Mouse (Mus musculus) embryonic facial prominence, embryonic 15.5 days (tissue): ENCODE data around the gene Anxa5. TPM values are rescaled to one million over a fixed set of nuclear protein-coding genes. Genes with fewer than 3 reads are reported as not detected.

ENCODE experiments used
- ATAC-seq: fragments of 200-750 bp; cut with Nextera tagmentation; 2 replicates; pipeline ENCODE4 v1.8.0; 2017; ENCODE audit warnings: low read depth, moderate TSS enrichment; ENCODE audit not compliant: insufficient number of reproducible peaks, low FRiP score, low TSS enrichment
- H3K27ac ChIP-seq: fragments of 300-500 bp; sonication (generic); replicated peaks from 2 replicates; pipeline ENCODE4 v1.5.1; 2015; ENCODE audit warnings: mild to moderate bottlenecking, inconsistent platforms
- H3K27me3 ChIP-seq: fragments of 300-500 bp; sonication (generic); 2 replicates; pipeline ENCODE4 v1.6.1; 2015; ENCODE audit warnings: inconsistent platforms
- H3K36me3 ChIP-seq: fragments of 300-500 bp; sonication (generic); 2 replicates; pipeline ENCODE4 v1.6.1; 2015; ENCODE audit warnings: mild to moderate bottlenecking, inconsistent platforms
- H3K4me1 ChIP-seq: fragments of 300-500 bp; sonication (generic); 2 replicates; pipeline ENCODE4 v1.6.1; 2015; ENCODE audit warnings: inconsistent platforms
- H3K4me2 ChIP-seq: fragments of 300-500 bp; sonication (generic); replicated peaks from 2 replicates; pipeline ENCODE4 v1.6.1; 2015; ENCODE audit warnings: mild to moderate bottlenecking, inconsistent platforms
- H3K4me3 ChIP-seq: fragments of 300-500 bp; sonication (generic); replicated peaks from 2 replicates; pipeline ENCODE4 v1.5.1; 2015; ENCODE audit warnings: mild to moderate bottlenecking, inconsistent platforms
- H3K9ac ChIP-seq: fragments of 300-500 bp; sonication (generic); 2 replicates; pipeline ENCODE4 v1.6.1; 2015; ENCODE audit warnings: inconsistent platforms
- H3K9me3 ChIP-seq: fragments of 300-500 bp; sonication (generic); replicated peaks from 2 replicates; pipeline ENCODE4 v1.6.1; 2016; ENCODE audit warnings: inconsistent platforms
- WGBS: fragments of 180-500 bp; shearing (Covaris S2); methylation state at CpG from one replicate; pipeline ENCODE4 v1.1.7; 2015; 5-methylcytosine and 5-hydroxymethylcytosine counted together
- polyA plus RNA-seq: library from polyadenylated mRNA; unstranded; fragments of >200 nt; fragmentation: Nextera tagmentation; extraction: Ambion mirVana; gene quantifications from 2 replicates; pipeline ENCODE4 v1.2.1, GENCODE M21; 2015

Anxa5 gene
- polyA plus RNA-seq: 530 and 536 TPM in 2 replicates

- ATAC-seq: peak; percentile 99
- Histone ChIP-seq H3K4me2 (peak within 1 kb of the TSS; percentile 63), H3K36me3 (no peaks in the 10 kb centered on the region), H3K9me3 (no peaks in the 10 kb centered on the region), H3K27me3 (no peaks in the 10 kb centered on the region), H3K9ac (peak within 1 kb of the TSS; percentile 84), H3K27ac (peak within 1 kb of the TSS; percentile 96), H3K4me3 (peak within 1 kb of the TSS; percentile 81), H3K4me1 (peaks cover 33% of the 10 kb centered on the region)
- WGBS: under 1% methylated on average over 32 of the region's 32 CpGs
Observed at GRCm38 (mm10) chr3:36475532-36476087, at the start of gene Anxa5, which contains the start of gene 1810062G17Rik. Anxa5 (minus strand) TSS chr3:36475894. 1810062G17Rik (plus strand) TSS chr3:36475937.

GRCm38 (mm10) chr3:36524466-36524865 lies 48.8 kb upstream of the Anxa5 start:
- Histone ChIP-seq H3K4me2 (no peak overlapping the region), H3K9ac (no peak overlapping the region), H3K36me3 (no peaks in the 10 kb centered on the region), H3K9me3 (no peaks in the 10 kb centered on the region), H3K27ac (no peak overlapping the region), H3K4me3 (no peak overlapping the region), H3K4me1 (peaks cover 9% of the 10 kb centered on the region), H3K27me3 (peaks cover 29% of the 10 kb centered on the region)
- WGBS: 54% methylated on average over 3 of the region's 3 CpGs
- ATAC-seq: no peak

- H3K27ac ChIP-seq: no peak overlapping the region
- H3K9me3 ChIP-seq: no peaks in the 10 kb centered on the region
- ATAC-seq: no peak
- no peak overlapping the region for H3K4me3 ChIP-seq
- WGBS: 12% methylated on average over 4 of the region's 4 CpGs
- H3K27me3 ChIP-seq: peaks cover 33% of the 10 kb centered on the region
- no peak overlapping the region for H3K4me2 ChIP-seq
- no peak overlapping the region for H3K9ac ChIP-seq
- peaks cover 9% of the 10 kb centered on the region for H3K4me1 ChIP-seq
- no peaks in the 10 kb centered on the region for H3K36me3 ChIP-seq
Observed at GRCm38 (mm10) chr3:36522137-36522536, 46.4 kb upstream of the Anxa5 start.

GRCm38 (mm10) chr3:36521073-36522060 lies 45.7 kb upstream of the Anxa5 start, which contains the start of gene Gm11549:
Gm11549 (minus strand) TSS chr3:36521813.
- Histone ChIP-seq H3K4me1 (peaks cover 9% of the 10 kb centered on the region), H3K27ac (no peak within 1 kb of the TSS), H3K9me3 (no peaks in the 10 kb centered on the region), H3K36me3 (no peaks in the 10 kb centered on the region), H3K4me3 (peak within 1 kb of the TSS; percentile 47), H3K4me2 (peak within 1 kb of the TSS; percentile 95), H3K9ac (peak within 1 kb of the TSS; percentile 12; the same call in 1 of the 2 replicates), H3K27me3 (peaks cover 33% of the 10 kb centered on the region)
- 1% methylated on average over 49 of the region's 51 CpGs for WGBS
- ATAC-seq: 0 out of 2 replicates have a peak, but pooled peaks have one; percentile 24

- H3K9me3 ChIP-seq: no peaks in the 10 kb centered on the region
- peaks cover 16% of the 10 kb centered on the region for H3K27me3 ChIP-seq
- H3K9ac ChIP-seq: no peak overlapping the region
- no peak overlapping the region for H3K4me3 ChIP-seq
- H3K4me1 ChIP-seq: peaks cover 4% of the 10 kb centered on the region
- H3K27ac ChIP-seq: no peak overlapping the region
- H3K36me3 ChIP-seq: no peaks in the 10 kb centered on the region
- 86% methylated on average over 9 of the region's 9 CpGs for WGBS
- ATAC-seq: no peak
- H3K4me2 ChIP-seq: no peak overlapping the region
Observed at GRCm38 (mm10) chr3:36516196-36516595, 40.5 kb upstream of the Anxa5 start.

GRCm38 (mm10) chr3:36511491-36511890 lies 35.8 kb upstream of the Anxa5 start:
- no peak for ATAC-seq
- H3K4me2 ChIP-seq: no peak overlapping the region
- WGBS: 88% methylated on average over 6 of the region's 6 CpGs

GRCm38 (mm10) chr3:36505809-36506735 lies 30.4 kb upstream of the Anxa5 start:
- no peaks in the 10 kb centered on the region for H3K36me3 ChIP-seq
- H3K9ac ChIP-seq: no peak overlapping the region
- H3K27ac ChIP-seq: no peak overlapping the region
- WGBS: 51% methylated on average over 10 of the region's 10 CpGs
- H3K4me1 ChIP-seq: no peaks in the 10 kb centered on the region
- no peak for ATAC-seq
- no peaks in the 10 kb centered on the region for H3K27me3 ChIP-seq
- no peak overlapping the region for H3K4me3 ChIP-seq
- no peaks in the 10 kb centered on the region for H3K9me3 ChIP-seq
- H3K4me2 ChIP-seq: no peak overlapping the region

More at GRCm38 (mm10) chr3:36511491-36511890, 35.8 kb upstream of the Anxa5 start:
- H3K4me3 ChIP-seq: no peak overlapping the region
- no peak overlapping the region for H3K9ac ChIP-seq
- H3K27me3 ChIP-seq: no peaks in the 10 kb centered on the region
- H3K9me3 ChIP-seq: no peaks in the 10 kb centered on the region
- H3K4me1 ChIP-seq: no peaks in the 10 kb centered on the region
- H3K36me3 ChIP-seq: no peaks in the 10 kb centered on the region
- no peak overlapping the region for H3K27ac ChIP-seq

- no peak for ATAC-seq
- no peak overlapping the region for H3K27ac ChIP-seq
- H3K4me1 ChIP-seq: no peaks in the 10 kb centered on the region
- H3K36me3 ChIP-seq: no peaks in the 10 kb centered on the region
- no peaks in the 10 kb centered on the region for H3K9me3 ChIP-seq
- H3K27me3 ChIP-seq: no peaks in the 10 kb centered on the region
- H3K9ac ChIP-seq: no peak overlapping the region
- no peak overlapping the region for H3K4me3 ChIP-seq
- WGBS: 78% methylated on average over 8 of the region's 8 CpGs
- no peak overlapping the region for H3K4me2 ChIP-seq
Observed at GRCm38 (mm10) chr3:36505306-36505705, 29.6 kb upstream of the Anxa5 start.

- H3K9ac ChIP-seq: no peak overlapping the region
- no peak overlapping the region for H3K4me2 ChIP-seq
- no peak overlapping the region for H3K27ac ChIP-seq
- H3K9me3 ChIP-seq: no peaks in the 10 kb centered on the region
- H3K27me3 ChIP-seq: no peaks in the 10 kb centered on the region
- ATAC-seq: no peak
- H3K4me1 ChIP-seq: 0 out of 2 replicates have a peak, but pooled peaks cover 2% of the 10 kb centered on the region
- H3K36me3 ChIP-seq: no peaks in the 10 kb centered on the region
- 77% methylated on average over 7 of the region's 7 CpGs for WGBS
- H3K4me3 ChIP-seq: no peak overlapping the region
Observed at GRCm38 (mm10) chr3:36501546-36501945, 25.9 kb upstream of the Anxa5 start.

GRCm38 (mm10) chr3:36500976-36501375 lies 25.3 kb upstream of the Anxa5 start:
- no peaks in the 10 kb centered on the region for H3K9me3 ChIP-seq
- H3K9ac ChIP-seq: no peak overlapping the region
- H3K36me3 ChIP-seq: no peaks in the 10 kb centered on the region
- no peak overlapping the region for H3K4me2 ChIP-seq
- no peak for ATAC-seq
- no peak overlapping the region for H3K27ac ChIP-seq
- no peak overlapping the region for H3K4me3 ChIP-seq
- WGBS: 72% methylated on average over 8 of the region's 8 CpGs
- no peaks in the 10 kb centered on the region for H3K27me3 ChIP-seq
- H3K4me1 ChIP-seq: 0 out of 2 replicates have a peak, but pooled peaks cover 4% of the 10 kb centered on the region
